Mouse (Mus musculus) thymus, adult 2 months (tissue): ENCODE results near the gene Hist1h2aa. TPM values are rescaled to one million over a fixed set of nuclear protein-coding genes. Genes with fewer than 3 reads are reported as not detected.

Experiments used
- DNase-seq: peaks from one replicate; pipeline ENCODE4 v3.0.0; 2021
- H3K27ac ChIP-seq: fragments of 200-500 bp; 2 replicates; pipeline ENCODE4 v1.5.1; 2012; ENCODE audit warnings: low read length, control low read depth; ENCODE audit not compliant: control insufficient read depth, insufficient read depth
- H3K27me3 ChIP-seq: fragments of 200-500 bp; 2 replicates; pipeline ENCODE4 v1.6.1; 2012; ENCODE audit warnings: mild to moderate bottlenecking, low read length, moderate library complexity, mixed read lengths; ENCODE audit not compliant: control insufficient read depth, insufficient read depth
- H3K36me3 ChIP-seq: fragments of 200-500 bp; 2 replicates; pipeline ENCODE4 v1.6.1; 2012; ENCODE audit warnings: mild to moderate bottlenecking, low read length, moderate library complexity; ENCODE audit not compliant: control insufficient read depth, insufficient read depth
- H3K4me1 ChIP-seq: fragments of 200-500 bp; replicated peaks from 2 replicates; pipeline ENCODE4 v1.6.1; 2012; ENCODE audit warnings: low read length; ENCODE audit not compliant: control insufficient read depth, insufficient read depth
- H3K4me3 ChIP-seq: fragments of 200-500 bp; 2 replicates; pipeline ENCODE4 v1.5.1; 2012; ENCODE audit warnings: mild to moderate bottlenecking, low read length, control low read depth, moderate library complexity; ENCODE audit not compliant: control insufficient read depth, insufficient read depth
- CTCF ChIP-seq: fragments of 200-500 bp; IDR thresholded peaks from 2 replicates; pipeline ENCODE4 v1.5.1; 2012; ENCODE audit warnings: mild to moderate bottlenecking, control low read depth, low read length, moderate library complexity, borderline replicate concordance; ENCODE audit not compliant: control insufficient read depth, poor library complexity, insufficient read depth; ENCODE audit errors: extremely low read depth
- POLR2A ChIP-seq: fragments of 200-500 bp; IDR thresholded peaks from 2 replicates; pipeline ENCODE4 v1.6.1; 2012; ENCODE audit warnings: mild to moderate bottlenecking, low read length, control low read depth, moderate library complexity; ENCODE audit not compliant: control insufficient read depth, poor library complexity, insufficient read depth; ENCODE audit errors: extremely low read depth
- WGBS: fragments of 180-500 bp; shearing (Covaris S2); methylation state at CpG from one replicate; pipeline ENCODE4 v1.1.7; 2018; 5-methylcytosine and 5-hydroxymethylcytosine counted together
- polyA plus RNA-seq: library from polyadenylated mRNA; depleted of rRNA; stranded (reverse); fragments of >200 nt; gene quantifications from 2 replicates; pipeline ENCODE4 v1.2.3, GENCODE M21; 2012

The Hist1h2aa gene
- polyA plus RNA-seq, 1 experiment, result not detected

DNA sequence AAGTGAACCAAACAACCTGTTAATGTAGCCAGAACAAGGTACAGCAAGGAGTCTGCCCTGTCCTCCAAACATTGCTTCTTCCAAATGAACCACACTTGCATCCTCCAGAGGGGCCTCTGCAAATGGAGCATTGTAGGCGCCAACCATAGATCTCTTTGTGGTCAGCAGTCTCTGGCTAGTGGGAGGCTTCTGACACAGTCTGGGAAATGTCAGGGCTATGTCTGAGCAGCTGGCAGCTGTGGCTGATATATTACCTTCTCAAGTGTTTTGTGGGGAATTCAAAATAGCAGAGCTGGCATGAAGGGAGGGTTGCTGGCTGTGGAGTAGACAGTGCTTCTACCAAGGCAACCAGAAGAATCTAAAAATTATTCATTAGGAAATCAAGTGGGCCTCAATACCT, 18.1 kb upstream of the Hist1h2aa start:
- no peak overlapping the region for H3K4me3 ChIP-seq
- no peaks in the 10 kb centered on the region for H3K4me1 ChIP-seq
- H3K27me3 ChIP-seq, result no peaks in the 10 kb centered on the region
- TF ChIP-seq POLR2A (no peak), CTCF (no peak)
- WGBS, result 44% methylated on average over 1 of the region's 1 CpGs
- H3K36me3 ChIP-seq, result no peaks in the 10 kb centered on the region
- DNase-seq, result no peak
- no peak overlapping the region for H3K27ac ChIP-seq

DNA sequence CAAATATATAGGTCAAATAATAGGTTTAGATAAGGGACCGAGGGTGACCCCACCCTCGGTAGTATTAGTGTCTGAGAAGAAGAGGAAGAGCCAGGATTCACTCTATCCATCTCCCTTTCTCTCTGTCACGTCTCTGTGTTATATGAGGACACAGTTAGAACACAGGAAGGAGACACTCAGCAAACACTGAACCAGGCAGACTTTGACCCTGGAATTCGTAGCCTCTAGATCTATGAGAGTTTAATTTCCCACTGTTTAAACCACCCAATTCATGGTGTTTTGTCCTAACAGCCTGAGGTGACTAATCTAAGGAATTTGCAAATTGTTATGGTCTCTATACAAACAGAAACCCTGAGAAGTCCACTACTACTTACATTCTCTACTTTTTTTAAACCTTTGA, 16.6 kb upstream of the Hist1h2aa start:
- no peak overlapping the region for H3K27ac ChIP-seq
- no peaks in the 10 kb centered on the region for H3K36me3 ChIP-seq
- DNase-seq, result no peak
- 90% methylated on average over 4 of the region's 4 CpGs for WGBS
- TF ChIP-seq CTCF (no peak), POLR2A (no peak)
- no peaks in the 10 kb centered on the region for H3K27me3 ChIP-seq
- H3K4me3 ChIP-seq, result no peak overlapping the region
- H3K4me1 ChIP-seq, result no peaks in the 10 kb centered on the region

DNA sequence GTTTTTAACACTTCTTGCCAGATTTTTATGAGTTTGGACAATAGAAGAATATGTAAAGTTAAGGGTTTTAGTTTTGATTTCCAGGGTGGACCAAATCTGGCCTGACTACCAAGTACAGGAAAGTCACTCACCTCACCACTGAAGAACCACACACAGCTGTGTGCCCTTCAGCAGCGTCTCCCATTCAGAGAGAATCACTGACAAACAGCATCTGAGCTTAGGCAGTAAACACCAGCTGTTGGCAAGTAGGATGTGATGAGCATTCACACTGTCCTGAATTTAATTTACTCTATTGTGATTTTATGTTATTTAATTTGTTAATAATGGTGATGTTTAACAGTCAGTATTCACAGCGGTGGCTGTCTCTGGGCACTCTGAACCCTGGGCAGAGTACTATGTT, 8.5 kb upstream of the Hist1h2aa start:
- TF ChIP-seq POLR2A, result no peak
- no peak for TF ChIP-seq CTCF
- Histone ChIP-seq H3K36me3 (no peaks in the 10 kb centered on the region), H3K27me3 (no peaks in the 10 kb centered on the region), H3K4me1 (no peaks in the 10 kb centered on the region), H3K4me3 (no peak overlapping the region), H3K27ac (no peak overlapping the region)
- WGBS, result 59% methylated on average over 2 of the region's 2 CpGs
- DNase-seq, result no peak

DNA sequence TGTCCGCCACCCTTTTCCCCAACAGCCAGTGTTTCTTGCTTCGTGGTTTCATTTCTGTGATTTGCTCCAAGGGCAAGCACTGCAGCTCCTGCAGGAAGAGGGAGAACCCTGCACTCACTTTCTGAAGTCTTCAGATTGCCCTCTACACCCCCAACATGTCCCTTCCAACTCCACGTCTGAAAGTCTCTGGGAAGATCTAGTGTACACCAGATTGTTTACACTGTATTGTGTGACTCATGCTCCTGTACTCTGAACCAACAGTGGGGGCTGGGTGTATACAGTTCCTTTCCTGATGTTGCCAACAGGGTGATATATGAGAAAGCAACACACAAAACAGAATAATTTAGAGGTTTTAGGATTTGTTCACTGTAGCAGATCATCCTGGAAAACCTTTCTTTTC, 5.6 kb upstream of the Hist1h2aa start:
- Histone ChIP-seq H3K27me3 (no peaks in the 10 kb centered on the region), H3K4me1 (no peaks in the 10 kb centered on the region), H3K36me3 (no peaks in the 10 kb centered on the region), H3K4me3 (no peak overlapping the region), H3K27ac (no peak overlapping the region)
- no peak for DNase-seq
- TF ChIP-seq CTCF, result no peak
- TF ChIP-seq POLR2A, result no peak
- 73% methylated on average over 3 of the region's 3 CpGs for WGBS

GRCm38 (mm10) chr13:23930461-23930860, 3.8 kb upstream of the Hist1h2aa start:
- no peaks in the 10 kb centered on the region for H3K4me1 ChIP-seq
- H3K27ac ChIP-seq, result no peak overlapping the region
- DNase-seq, result no peak
- no peak overlapping the region for H3K4me3 ChIP-seq
- no peaks in the 10 kb centered on the region for H3K36me3 ChIP-seq
- no peaks in the 10 kb centered on the region for H3K27me3 ChIP-seq
- WGBS, result 95% methylated on average over 9 of the region's 9 CpGs
- TF ChIP-seq CTCF (no peak), POLR2A (no peak)

GRCm38 (mm10) chr13:23930904-23931303, 3.4 kb upstream of the Hist1h2aa start:
- Histone ChIP-seq H3K27me3 (no peaks in the 10 kb centered on the region), H3K4me1 (no peaks in the 10 kb centered on the region), H3K36me3 (no peaks in the 10 kb centered on the region), H3K4me3 (no peak overlapping the region), H3K27ac (no peak overlapping the region)
- WGBS, result 95% methylated on average over 11 of the region's 11 CpGs
- TF ChIP-seq POLR2A (no peak), CTCF (no peak)
- DNase-seq, result no peak
